Mouse (Mus musculus) cerebellum, adult 2 months (tissue): ENCODE measurements around the gene Slit1.

ENCODE experiments used
- CTCF ChIP-seq: fragments of 200-500 bp; IDR thresholded peaks from 2 replicates; pipeline ENCODE4 v1.5.1; 2011; ENCODE audit warnings: low read depth, mild to moderate bottlenecking, control low read depth, low read length, moderate library complexity, borderline replicate concordance; ENCODE audit not compliant: insufficient read depth
- POLR2A ChIP-seq: fragments of 200-500 bp; IDR thresholded peaks from 2 replicates; pipeline ENCODE4 v1.6.1; 2011; ENCODE audit warnings: low read length, control low read depth, borderline replicate concordance; ENCODE audit not compliant: insufficient read depth

DNA sequence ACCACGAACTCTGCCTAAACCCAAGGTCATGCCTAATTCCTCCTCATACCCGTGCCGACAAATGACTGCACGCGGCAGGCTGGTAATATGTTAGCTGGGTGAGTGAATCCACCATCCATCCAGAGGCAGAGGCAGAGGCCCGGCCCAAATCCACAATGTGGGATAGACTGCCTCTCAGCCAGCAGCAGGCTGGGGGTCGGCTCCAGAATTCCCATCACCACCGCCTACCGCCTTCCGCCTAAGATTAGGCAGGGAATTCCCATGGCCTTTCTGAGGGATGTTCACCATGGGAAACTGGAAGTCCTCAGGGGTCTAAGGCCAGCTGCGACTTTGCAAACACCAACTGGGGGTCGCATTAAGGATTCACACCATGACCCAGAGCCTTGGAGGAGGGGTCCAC is 38.0 kb downstream of the Slit1 start:
- no peak for TF ChIP-seq POLR2A
- TF ChIP-seq CTCF: no peak
